Mouse (Mus musculus) regulatory T cell (primary cell): Measurements from ENCODE around the gene Spock1.
"Not testable (repeated sequence)": the region's sequence is repeated elsewhere in the genome, so short reads cannot be mapped to it uniquely, and the experiment has no call there.

Experiments
- in situ Hi-C: fragments of 300-600 bp; cut with MboI, MseI; formaldehyde crosslinking; loops from one replicate; pipeline ENCODE4 v1.15.1; 2025; ENCODE audit warnings: high pct_unique_total_duplicates

The Spock1 gene

GRCm38 (mm10) chr13:57609946-57610345 lies 298.2 kb downstream of the Spock1 start:
- in situ Hi-C loops: no loop called here

GRCm38 (mm10) chr13:57604437-57604836 lies 303.7 kb downstream of the Spock1 start:
- in situ Hi-C loops: loop anchor here (5.0 kb wide), 1 partner anchor 82 kb away; no protein-coding TSS in a partner anchor

GRCm38 (mm10) chr13:57603226-57603625 lies 304.9 kb downstream of the Spock1 start:
- in situ Hi-C loops: loop anchor here (5.0 kb wide), 1 partner anchor 81 kb away; no protein-coding TSS in a partner anchor

- in situ Hi-C loops: no loop called here
Observed at GRCm38 (mm10) chr13:57595761-57596051, 312.4 kb downstream of the Spock1 start.

GRCm38 (mm10) chr13:57595032-57595760 lies 312.9 kb downstream of the Spock1 start:
- in situ Hi-C loops: no loop called here

GRCm38 (mm10) chr13:57589338-57589914 lies 318.7 kb downstream of the Spock1 start:
- in situ Hi-C loops: not testable (repeated sequence)

GRCm38 (mm10) chr13:57588558-57589273 lies 319.4 kb downstream of the Spock1 start:
- in situ Hi-C loops: no loop called here

GRCm38 (mm10) chr13:57585131-57585530 lies 323.0 kb downstream of the Spock1 start:
- in situ Hi-C loops: no loop called here

- in situ Hi-C loops: no loop called here
Observed at GRCm38 (mm10) chr13:57582314-57582976, 325.7 kb downstream of the Spock1 start.

- in situ Hi-C loops: no loop called here
Observed at GRCm38 (mm10) chr13:57577541-57578244, 330.4 kb downstream of the Spock1 start.

- in situ Hi-C loops: no loop called here
Observed at GRCm38 (mm10) chr13:57573501-57573900, 334.6 kb downstream of the Spock1 start.

- in situ Hi-C loops: no loop called here
Observed at GRCm38 (mm10) chr13:57568404-57568803, 339.7 kb downstream of the Spock1 start.

- in situ Hi-C loops: no loop called here
Observed at GRCm38 (mm10) chr13:57555186-57555585, 352.9 kb downstream of the Spock1 start.

GRCm38 (mm10) chr13:57549743-57550142 lies 358.4 kb downstream of the Spock1 start:
- in situ Hi-C loops: no loop called here

- in situ Hi-C loops: no loop called here
Observed at GRCm38 (mm10) chr13:57536988-57537547, 371.1 kb downstream of the Spock1 start.

- in situ Hi-C loops: no loop called here
Observed at GRCm38 (mm10) chr13:57534325-57534724, 373.8 kb downstream of the Spock1 start.

GRCm38 (mm10) chr13:57525946-57526345 lies 382.2 kb downstream of the Spock1 start:
- in situ Hi-C loops: no loop called here

GRCm38 (mm10) chr13:57524546-57524945 lies 383.6 kb downstream of the Spock1 start:
- in situ Hi-C loops: loop anchor here (5.0 kb wide), 1 partner anchor 78 kb away; no protein-coding TSS in a partner anchor

GRCm38 (mm10) chr13:57523366-57523765 lies 384.8 kb downstream of the Spock1 start:
- in situ Hi-C loops: loop anchor here (5.0 kb wide), 1 partner anchor 79 kb away; no protein-coding TSS in a partner anchor

- in situ Hi-C loops: loop anchor here (5.0 kb wide), 1 partner anchor 80 kb away; no protein-coding TSS in a partner anchor
Observed at GRCm38 (mm10) chr13:57522319-57522718, 385.8 kb downstream of the Spock1 start.

- in situ Hi-C loops: loop anchor here (5.0 kb wide), 1 partner anchor 81 kb away; no protein-coding TSS in a partner anchor
Observed at GRCm38 (mm10) chr13:57521152-57521551, 387.0 kb downstream of the Spock1 start.
